Mouse (Mus musculus) left cerebral cortex, postnatal 36 days (tissue): ENCODE data around the gene Pla2g15. TPM values are rescaled to one million over a fixed set of nuclear protein-coding genes. Genes with fewer than 3 reads are reported as not detected.

Experiments used
- DNase-seq, 2 experiments: peaks; one replicate each; pipeline ENCODE4 v3.0.0; 2021 to 2022; ENCODE audit warnings: low spot score in 2 of 2, mixed read lengths in 1 of 2
- intact Hi-C: fragments of 180-260 bp; cut with DNase I; formaldehyde crosslinking; loops from one replicate; pipeline ENCODE4 v1.15.1; 2025
- total RNA-seq, 2 experiments: library from RNA; stranded (reverse); gene quantifications; 2 replicates each; pipeline ENCODE4 v1.2.3; 2021

Pla2g15 gene
- total RNA-seq, 2 experiments from 2014 or later = 25.9 to 26.3 TPM

GRCm38 (mm10) chr8:106133946-106134345 lies 16.3 kb upstream of the Pla2g15 start:
- intact Hi-C loops = no loop called here
- DNase-seq = no peak

GRCm38 (mm10) chr8:106134751-106135571 lies 15.2 kb upstream of the Pla2g15 start:
- DNase-seq = no peak
- intact Hi-C loops = no loop called here

GRCm38 (mm10) chr8:106135672-106136071 lies 14.5 kb upstream of the Pla2g15 start:
- no peak for DNase-seq
- intact Hi-C loops = no loop called here

- no peak for DNase-seq
- intact Hi-C loops = no loop called here
Observed at GRCm38 (mm10) chr8:106136156-106137130, 13.8 kb upstream of the Pla2g15 start, which contains the start of gene Esrp2. Gene Esrp2, minus strand, starts transcription at chr8:106136974.

GRCm38 (mm10) chr8:106137218-106137905 lies 12.8 kb upstream of the Pla2g15 start:
- no peak for DNase-seq
- intact Hi-C loops = no loop called here

- intact Hi-C loops = no loop called here
- DNase-seq = peak; percentile 40 to 58
Observed at GRCm38 (mm10) chr8:106137906-106138477, 12.2 kb upstream of the Pla2g15 start.

- intact Hi-C loops = no loop called here
- DNase-seq = no peak
Observed at GRCm38 (mm10) chr8:106138616-106139015, 11.6 kb upstream of the Pla2g15 start.

GRCm38 (mm10) chr8:106140191-106140590 lies 10.0 kb upstream of the Pla2g15 start:
- intact Hi-C loops = loop anchor here (2.0 to 5.0 kb wide), 3 partner anchors 57 to 262 kb away; no protein-coding TSS in a partner anchor
- no peak for DNase-seq

- DNase-seq = peak; percentile 75 to 82
- intact Hi-C loops = loop anchor here (2.0 to 5.0 kb wide), 3 partner anchors 56 to 262 kb away; no protein-coding TSS in a partner anchor
Observed at GRCm38 (mm10) chr8:106140769-106141168, 9.4 kb upstream of the Pla2g15 start.

GRCm38 (mm10) chr8:106145331-106145730 lies 4.9 kb upstream of the Pla2g15 start:
- DNase-seq = no peak
- intact Hi-C loops = no loop called here

- intact Hi-C loops = no loop called here
- DNase-seq = no peak
Observed at GRCm38 (mm10) chr8:106146014-106146413, 4.2 kb upstream of the Pla2g15 start.

- intact Hi-C loops = no loop called here
- no peak for DNase-seq
Observed at GRCm38 (mm10) chr8:106147868-106148565, 2.2 kb upstream of the Pla2g15 start.

- intact Hi-C loops = no loop called here
- no peak for DNase-seq
Observed at GRCm38 (mm10) chr8:106149025-106149424, 1.2 kb upstream of the Pla2g15 start.

- intact Hi-C loops = no loop called here
- DNase-seq = no peak
Observed at GRCm38 (mm10) chr8:106150653-106151000, 428 bp downstream of the Pla2g15 start.

- intact Hi-C loops = no loop called here
- no peak for DNase-seq
Observed at GRCm38 (mm10) chr8:106151041-106151440, 842 bp downstream of the Pla2g15 start.

- no peak for DNase-seq
- intact Hi-C loops = no loop called here
Observed at GRCm38 (mm10) chr8:106152876-106153275, 2.7 kb downstream of the Pla2g15 start.

GRCm38 (mm10) chr8:106157419-106157818 lies 7.2 kb downstream of the Pla2g15 start:
- intact Hi-C loops = no loop called here

GRCm38 (mm10) chr8:106158381-106158780 lies 8.2 kb downstream of the Pla2g15 start:
- intact Hi-C loops = no loop called here

More at GRCm38 (mm10) chr8:106157419-106157818, 7.2 kb downstream of the Pla2g15 start:
- DNase-seq = no peak

GRCm38 (mm10) chr8:106159876-106160275 lies 9.7 kb downstream of the Pla2g15 start:
- DNase-seq = no peak
- intact Hi-C loops = no loop called here

More at GRCm38 (mm10) chr8:106158381-106158780, 8.2 kb downstream of the Pla2g15 start:
- no peak for DNase-seq
